Mouse (Mus musculus) right cerebral cortex, adult 2 months (tissue): ENCODE measurements around the gene Maml3.
A peak's percentile ranks its signal among the peaks of the same experiment; 100 is the strongest.

ENCODE experiments used
- DNase-seq, 2 experiments: peaks; one replicate each; pipeline ENCODE4 v3.0.0; 2021 to 2022; ENCODE audit warnings: low spot score in 2 of 2

The Maml3 gene

DNA sequence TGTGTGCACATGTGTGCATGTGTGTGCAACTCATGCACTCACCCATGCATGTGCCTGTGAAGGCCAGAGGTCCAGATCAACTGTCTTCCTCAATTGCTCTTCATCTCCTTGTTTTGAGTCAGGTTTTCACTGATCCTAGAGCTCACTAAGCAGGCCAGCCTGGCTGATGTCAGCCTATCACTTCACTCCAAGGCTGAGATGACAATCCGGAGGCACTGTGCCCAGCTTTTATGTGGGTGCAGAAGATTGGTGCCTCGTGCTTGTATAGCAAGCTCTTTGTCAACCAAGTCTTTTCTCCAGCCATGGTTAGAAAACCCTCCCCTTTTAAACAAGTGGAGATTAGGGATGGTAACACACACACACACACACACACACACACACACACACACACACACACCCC, 146.1 kb downstream of the Maml3 start:
- DNase-seq: no peak

- no peak for DNase-seq
Observed at GRCm38 (mm10) chr3:51954441-51954840, 150.4 kb downstream of the Maml3 start.

DNA sequence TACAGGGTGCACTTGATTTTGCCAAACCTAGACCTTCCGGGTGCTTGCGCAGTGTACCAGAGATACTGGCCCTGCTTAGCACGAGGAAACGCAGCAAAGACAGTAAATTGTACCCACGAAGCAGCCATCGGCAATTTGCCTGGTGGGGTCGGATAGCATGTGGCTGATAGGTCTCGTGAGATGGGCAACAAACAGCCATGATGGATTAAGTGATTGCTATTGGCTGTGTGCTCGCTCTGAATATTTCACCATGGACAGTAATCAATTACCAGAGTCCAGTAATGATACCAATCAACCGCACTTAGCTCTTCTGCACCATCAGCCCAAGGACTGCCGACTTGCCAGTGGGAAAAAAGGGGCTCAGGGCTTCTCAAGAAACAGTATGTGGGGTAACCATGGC, 150.9 kb downstream of the Maml3 start:
- no peak for DNase-seq

DNA sequence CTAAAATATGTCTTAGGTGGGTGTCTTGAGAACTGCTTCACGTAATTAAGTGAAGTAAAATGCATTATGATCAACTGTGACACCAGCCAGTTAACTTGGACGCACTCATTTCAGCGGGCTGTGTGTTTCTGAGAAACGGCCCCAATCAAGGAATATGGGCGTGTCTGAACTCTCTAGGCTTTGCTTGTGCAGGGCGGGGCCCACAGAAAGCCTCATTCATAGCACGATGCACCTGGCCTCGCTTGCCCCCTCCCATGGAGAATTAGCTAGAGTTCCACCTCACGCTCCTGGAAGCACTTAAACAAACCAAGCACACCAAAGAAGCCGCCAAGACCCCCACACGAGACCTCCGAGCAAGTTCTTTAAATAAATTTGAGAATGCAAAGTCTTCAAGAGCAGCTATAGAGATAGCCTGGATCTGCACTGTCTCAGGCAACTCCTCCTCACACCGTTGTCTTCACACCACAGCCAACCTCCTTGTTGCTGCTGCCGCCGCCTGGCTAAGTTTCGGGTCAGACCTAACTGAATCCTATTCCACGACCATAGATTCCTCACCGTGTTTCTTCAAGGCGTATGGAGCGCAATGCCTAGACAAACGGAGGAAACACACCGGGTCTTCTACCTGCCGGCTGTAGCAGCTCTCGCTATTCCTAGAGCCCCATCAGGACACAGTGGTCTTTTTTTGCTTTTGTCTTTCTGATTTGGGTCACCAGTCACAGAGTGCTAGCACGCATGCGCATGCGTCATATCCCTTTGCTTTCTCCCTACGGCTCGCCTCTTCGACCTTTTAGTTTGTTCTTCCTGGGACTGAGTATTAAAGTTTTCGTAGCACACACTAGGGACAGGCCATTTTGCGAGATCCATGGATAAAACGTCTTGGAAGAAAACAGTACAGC, 151.9 kb downstream of the Maml3 start:
- DNase-seq: no peak

DNA sequence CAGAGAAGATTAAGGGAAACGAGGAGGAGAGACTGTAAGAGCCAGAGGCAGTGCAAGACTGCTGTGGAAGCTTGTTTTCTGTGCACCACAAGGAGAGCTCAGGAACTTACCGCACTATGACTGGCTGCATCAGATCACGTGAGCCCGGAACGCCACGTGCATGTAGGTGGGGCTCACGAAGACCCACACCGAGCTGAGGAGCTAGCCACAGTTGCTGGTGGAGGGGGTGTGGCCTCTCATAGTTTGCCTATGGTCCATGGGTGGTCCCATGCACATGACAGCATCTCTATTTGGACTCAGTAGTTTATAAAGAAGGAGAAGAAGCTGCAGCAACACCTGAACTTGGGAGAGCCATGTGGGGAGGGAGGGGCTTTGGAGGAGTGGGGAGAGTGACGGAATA, 152.6 kb downstream of the Maml3 start:
- DNase-seq: no peak

- no peak for DNase-seq
Observed at GRCm38 (mm10) chr3:51949651-51950050, 155.2 kb downstream of the Maml3 start.

DNA sequence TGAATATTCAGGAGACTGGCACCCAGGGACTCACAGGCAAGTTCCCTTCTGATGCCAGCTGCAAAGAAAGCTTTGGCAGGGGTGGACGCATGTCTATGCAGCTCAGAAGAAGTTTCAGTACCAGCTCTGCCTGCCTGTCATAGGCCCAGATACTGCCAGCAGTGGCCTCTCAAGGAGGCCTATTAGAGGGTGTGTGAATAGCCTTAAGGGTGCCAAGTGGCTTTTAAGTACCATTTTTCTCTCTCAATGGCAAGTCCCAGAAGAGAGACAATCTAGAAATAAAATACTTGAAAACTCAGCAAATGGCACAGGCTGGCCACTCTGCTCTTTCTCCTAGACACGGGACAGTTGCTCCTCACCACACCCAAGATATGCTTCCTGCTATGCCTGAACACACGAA, 157.7 kb downstream of the Maml3 start:
- DNase-seq: no peak

- DNase-seq: no peak
Observed at GRCm38 (mm10) chr3:51943642-51944041, 161.2 kb downstream of the Maml3 start.

DNA sequence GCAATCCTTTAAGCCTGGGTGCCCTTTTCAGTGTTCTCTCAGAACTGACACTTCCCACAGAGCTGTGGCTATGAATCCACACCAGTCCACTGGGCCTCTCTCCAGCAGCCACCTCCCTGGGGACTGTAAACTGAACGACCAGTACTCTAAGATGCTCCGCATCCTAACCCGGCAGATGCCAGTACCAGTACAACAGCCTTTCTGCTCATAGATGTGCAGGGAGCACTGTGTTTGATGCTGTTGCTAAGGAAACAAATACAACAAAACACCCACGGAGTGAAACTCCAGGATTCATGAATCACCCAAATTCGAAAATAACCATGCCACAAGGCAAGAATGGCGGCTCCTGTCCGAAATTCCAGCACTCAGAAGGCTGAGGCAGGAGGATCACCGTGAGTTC, 163.1 kb downstream of the Maml3 start:
- DNase-seq: peak; percentile 66 to 67

DNA sequence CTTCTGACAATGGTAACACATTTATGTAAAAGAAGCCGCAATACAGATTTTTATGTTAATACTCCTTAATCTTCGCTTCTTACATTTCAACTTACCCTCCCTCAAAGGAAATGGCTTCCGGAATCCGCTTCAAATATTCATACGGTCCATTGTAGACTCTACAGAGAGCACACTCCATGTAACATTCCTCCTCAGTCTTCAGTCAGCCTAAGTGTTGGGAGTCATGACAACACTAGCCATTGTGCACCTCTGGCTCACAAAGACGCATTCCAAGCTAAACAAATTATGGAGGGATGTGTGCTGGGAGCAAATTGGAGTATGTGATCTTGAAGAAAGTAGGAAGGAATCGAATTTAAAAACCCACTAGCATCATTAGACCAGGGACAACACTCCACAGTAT, 165.0 kb downstream of the Maml3 start:
- no peak for DNase-seq

GRCm38 (mm10) chr3:51939054-51939453, 165.8 kb downstream of the Maml3 start:
- no peak for DNase-seq

- no peak for DNase-seq
Observed at GRCm38 (mm10) chr3:51937176-51937575, 167.7 kb downstream of the Maml3 start.

DNA sequence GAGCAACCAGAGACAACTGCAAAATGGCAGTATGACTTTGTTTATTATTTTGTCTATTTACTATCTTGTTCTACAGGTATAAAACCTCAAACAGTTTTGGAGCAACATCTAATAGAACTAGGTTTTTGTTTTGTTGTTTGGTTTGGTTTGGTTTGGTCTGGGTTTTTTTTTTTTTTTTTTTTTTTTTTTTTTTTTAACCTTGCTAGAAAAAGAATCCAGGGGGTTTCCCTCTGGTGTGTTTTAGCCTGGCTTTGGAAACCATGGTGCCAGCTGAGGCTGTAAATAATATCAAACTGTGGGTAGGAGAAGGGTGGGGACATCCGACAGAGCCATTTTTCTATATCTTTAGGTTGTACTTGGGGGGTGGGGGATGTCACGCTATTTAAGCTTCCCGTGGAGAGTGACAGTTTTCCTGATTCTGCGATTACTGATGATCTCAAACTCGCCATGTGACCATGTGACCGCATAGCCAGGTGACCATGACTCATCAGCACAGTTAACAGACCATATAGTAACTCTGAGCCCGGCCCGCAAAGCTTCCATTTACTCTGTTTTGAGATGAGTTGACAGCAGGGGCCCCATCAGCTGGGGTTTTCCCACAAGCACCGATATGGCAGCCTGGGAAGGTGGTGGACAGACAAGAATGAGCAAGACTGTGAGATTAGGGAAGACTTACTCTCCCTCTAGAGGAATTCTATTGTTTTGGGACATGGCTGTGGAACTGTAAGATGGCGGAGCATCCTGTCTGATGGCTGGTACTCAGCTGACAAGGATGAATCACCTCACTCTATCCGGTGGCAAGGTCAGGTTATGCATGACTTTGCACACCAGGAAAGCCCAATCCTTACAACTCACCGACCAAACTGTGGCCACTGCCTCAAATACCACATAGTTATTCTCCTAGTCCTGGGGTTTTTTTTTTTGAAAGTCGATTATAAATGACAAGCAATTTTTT, 170.1 kb downstream of the Maml3 start:
- DNase-seq: no peak

- DNase-seq: no peak
Observed at GRCm38 (mm10) chr3:51928188-51928587, 176.7 kb downstream of the Maml3 start.

- no peak for DNase-seq
Observed at GRCm38 (mm10) chr3:51927591-51927990, 177.3 kb downstream of the Maml3 start.

DNA sequence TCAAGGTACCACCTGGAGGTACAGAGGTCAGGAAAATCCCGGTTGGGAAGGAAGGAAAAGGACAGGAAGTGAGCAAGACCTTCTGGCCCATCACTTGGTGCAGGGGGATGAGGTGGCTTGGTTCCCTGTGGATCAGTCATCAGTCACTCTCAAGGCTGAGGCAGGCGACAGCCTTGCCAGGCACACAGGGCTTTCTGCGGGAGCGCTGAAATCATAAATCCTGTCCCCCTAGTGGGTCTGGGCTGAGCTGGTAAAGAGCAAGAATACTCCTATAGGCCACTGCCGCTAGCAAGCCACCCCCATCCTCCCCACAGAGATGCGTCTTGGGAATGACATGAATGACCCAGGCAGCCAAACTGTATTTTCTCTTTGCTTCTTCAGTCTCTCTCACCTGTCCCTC, 177.8 kb downstream of the Maml3 start:
- no peak for DNase-seq

DNA sequence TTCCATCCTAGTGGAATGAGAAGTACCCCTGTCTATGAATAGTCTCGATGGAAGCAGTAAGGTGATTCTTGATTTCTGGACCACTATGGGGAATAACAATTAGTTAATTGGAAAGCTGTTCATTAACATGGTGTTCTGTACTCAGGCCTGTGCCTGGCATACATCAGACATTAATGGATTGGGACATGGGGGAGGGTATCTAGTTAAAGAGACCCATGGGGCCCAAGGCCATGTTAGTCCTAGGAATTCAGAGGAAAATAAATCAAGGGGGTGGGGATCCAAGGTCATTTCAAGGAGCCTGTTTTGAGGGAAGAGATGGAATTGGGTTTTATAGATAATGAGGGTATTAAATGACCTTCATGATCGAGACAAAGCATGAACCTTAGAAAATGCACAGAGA, 179.1 kb downstream of the Maml3 start:
- no peak for DNase-seq

DNA sequence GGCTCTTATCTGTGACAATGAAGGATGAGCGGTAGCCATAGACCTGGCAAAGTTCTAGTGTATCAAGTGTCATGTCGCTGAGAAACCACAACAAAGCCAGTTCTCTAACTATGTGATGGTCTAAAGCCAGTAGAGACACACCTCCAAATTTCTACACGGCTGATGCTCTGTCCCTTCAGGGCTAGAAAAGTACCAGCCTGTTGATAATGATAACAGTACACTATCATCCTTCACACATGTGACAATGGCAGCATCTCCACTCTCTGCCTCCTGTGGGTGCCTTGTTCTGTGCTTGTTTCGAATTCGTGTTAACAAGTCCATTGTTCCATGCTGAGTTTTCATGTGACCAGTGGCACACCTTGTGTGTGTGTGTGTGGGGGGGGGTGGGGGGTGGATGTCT, 180.2 kb downstream of the Maml3 start:
- DNase-seq: no peak

DNA sequence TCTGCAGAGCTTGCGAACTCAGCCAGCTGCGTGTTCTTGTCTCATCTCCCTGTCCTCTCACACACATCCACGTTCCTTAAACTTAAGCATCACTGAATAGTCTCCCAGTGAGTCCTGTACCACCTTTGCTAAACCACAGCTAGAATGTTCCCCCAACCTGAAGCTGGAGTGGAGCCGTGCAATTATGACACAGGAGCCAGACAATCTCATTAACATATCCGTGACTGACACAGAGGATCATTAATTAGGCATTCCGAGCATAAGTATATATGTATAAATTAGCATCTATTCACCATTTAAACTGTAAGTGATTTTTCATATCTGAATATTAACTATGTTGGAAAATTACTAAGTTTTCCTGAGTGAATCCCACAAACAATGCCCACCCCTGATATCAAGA, 181.1 kb downstream of the Maml3 start:
- no peak for DNase-seq

DNA sequence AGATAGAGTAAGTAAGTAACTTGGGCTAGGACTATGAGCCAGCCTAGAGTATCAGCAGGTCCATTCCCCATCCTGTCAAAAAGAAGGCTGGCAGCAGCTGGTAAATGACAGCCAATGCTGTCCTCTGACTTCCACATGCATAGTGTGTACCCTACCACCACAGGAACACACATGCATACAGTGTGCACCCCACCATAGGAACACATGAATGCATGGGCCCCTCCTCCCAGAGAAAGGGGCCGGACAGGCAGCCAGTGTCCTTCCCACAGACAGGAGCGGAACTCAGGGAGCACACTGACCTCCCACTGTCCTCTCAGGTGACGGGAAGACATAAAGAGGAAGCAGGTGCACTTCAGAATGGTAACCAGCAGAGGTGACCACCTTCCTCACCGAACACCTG, 188.0 kb downstream of the Maml3 start:
- no peak for DNase-seq

DNA sequence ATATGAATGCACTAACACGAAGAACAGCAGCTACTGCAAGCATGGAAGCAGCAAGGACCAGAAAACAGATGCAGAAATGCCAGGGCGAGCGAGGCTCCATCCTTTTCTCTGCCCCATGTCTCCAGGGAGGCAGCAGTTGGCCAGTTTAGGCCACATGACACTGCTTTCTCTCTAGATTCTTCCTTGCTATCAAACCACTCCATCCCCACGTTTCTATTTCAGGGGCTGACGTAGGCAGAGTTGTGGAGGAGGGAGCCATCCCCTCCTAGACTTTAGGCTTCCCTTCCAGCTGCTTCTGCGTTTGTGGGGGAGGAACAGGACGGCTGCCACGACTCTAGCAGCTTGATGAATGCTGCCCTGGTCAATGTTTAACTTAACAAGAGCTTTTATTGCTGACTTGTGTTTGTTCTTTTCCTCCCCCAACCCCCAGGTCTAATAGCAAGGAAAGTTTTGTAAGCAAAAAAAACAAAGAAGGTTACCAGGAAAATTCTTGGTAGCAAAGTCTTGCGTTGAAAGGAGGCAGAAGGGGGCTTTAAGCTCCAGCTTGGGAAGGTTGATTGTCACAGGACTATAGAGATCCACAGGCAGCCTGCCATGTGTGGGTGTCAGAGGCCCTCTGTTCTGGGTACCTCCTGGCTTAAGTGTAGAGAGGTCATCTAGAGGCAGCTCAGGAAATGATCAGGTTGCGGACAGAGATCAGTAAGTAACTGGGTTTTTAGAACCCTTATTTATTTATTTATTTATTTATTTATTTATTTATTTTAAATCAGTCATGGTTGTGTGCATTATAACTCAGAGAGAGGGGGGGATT, 188.6 kb downstream of the Maml3 start:
- peak; percentile 83 to 88 for DNase-seq

DNA sequence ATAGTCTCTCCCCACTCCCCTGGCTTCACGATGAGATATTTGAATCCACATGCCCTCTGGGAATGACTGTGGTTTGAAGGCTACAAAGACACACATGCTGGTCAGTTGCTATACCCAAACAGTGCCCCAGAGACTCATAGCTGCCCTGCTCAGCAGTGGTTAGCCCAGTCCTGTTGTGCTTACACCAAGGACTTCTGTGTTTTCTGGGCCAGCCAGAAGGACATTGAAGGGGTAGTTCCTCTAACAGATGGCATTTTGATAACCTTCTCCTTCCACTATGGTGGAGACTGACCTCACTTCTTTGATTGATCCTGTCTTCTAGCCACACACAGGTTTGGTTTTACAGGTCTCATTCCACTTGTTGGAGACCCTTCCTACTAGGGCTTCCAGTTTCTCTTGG, 189.5 kb downstream of the Maml3 start:
- no peak for DNase-seq
